Mouse (Mus musculus) right cerebral cortex, postnatal 36 days (tissue): ENCODE results near the gene Gm37240.

Experiments
- DNase-seq, 2 experiments: peaks; one replicate each; pipeline ENCODE4 v3.0.0; 2022; ENCODE audit warnings: low spot score in 2 of 2, mixed read lengths in 1 of 2

The Gm37240 gene

GRCm38 (mm10) chr3:85398483-85398835 is 488.9 kb downstream of the Gm37240 start:
- no peak for DNase-seq

- DNase-seq = no peak
Measured at GRCm38 (mm10) chr3:85397816-85398482, 489.4 kb downstream of the Gm37240 start.

- peak in 1 of 2 experiments; percentile 32 for DNase-seq
Measured at GRCm38 (mm10) chr3:85393395-85393794, 493.9 kb downstream of the Gm37240 start.

GRCm38 (mm10) chr3:85391756-85392155 is 495.6 kb downstream of the Gm37240 start:
- no peak for DNase-seq

- DNase-seq = peak; percentile 85 to 91
Measured at GRCm38 (mm10) chr3:85391111-85391510, 496.2 kb downstream of the Gm37240 start.

GRCm38 (mm10) chr3:85385371-85385770 is 501.9 kb downstream of the Gm37240 start:
- DNase-seq = no peak

GRCm38 (mm10) chr3:85383330-85383729 is 504.0 kb downstream of the Gm37240 start:
- no peak for DNase-seq

- DNase-seq = peak in 1 of 2 experiments; percentile 34
Measured at GRCm38 (mm10) chr3:85378703-85379395, 508.5 kb downstream of the Gm37240 start.

GRCm38 (mm10) chr3:85377946-85378702 is 509.2 kb downstream of the Gm37240 start:
- DNase-seq = no peak

GRCm38 (mm10) chr3:85377505-85377904 is 509.8 kb downstream of the Gm37240 start:
- peak; percentile 29 to 64 for DNase-seq

- no peak for DNase-seq
Measured at GRCm38 (mm10) chr3:85376541-85376940, 510.8 kb downstream of the Gm37240 start.

GRCm38 (mm10) chr3:85373039-85373438 is 514.3 kb downstream of the Gm37240 start:
- no peak for DNase-seq

GRCm38 (mm10) chr3:85369847-85370246 is 517.5 kb downstream of the Gm37240 start:
- DNase-seq = no peak

GRCm38 (mm10) chr3:85369157-85369556 is 518.2 kb downstream of the Gm37240 start:
- no peak for DNase-seq

- peak; percentile 78 to 87 for DNase-seq
Measured at GRCm38 (mm10) chr3:85368354-85369120, 518.8 kb downstream of the Gm37240 start.

GRCm38 (mm10) chr3:85364591-85365343 is 522.6 kb downstream of the Gm37240 start:
- DNase-seq = no peak

GRCm38 (mm10) chr3:85362883-85363282 is 524.4 kb downstream of the Gm37240 start:
- no peak for DNase-seq

- DNase-seq = no peak
Measured at GRCm38 (mm10) chr3:85356373-85356772, 530.9 kb downstream of the Gm37240 start.

- DNase-seq = no peak
Measured at GRCm38 (mm10) chr3:85348021-85348420, 539.3 kb downstream of the Gm37240 start.

- peak; percentile 49 to 72 for DNase-seq
Measured at GRCm38 (mm10) chr3:85341103-85341860, 546.0 kb downstream of the Gm37240 start.
